Mouse (Mus musculus) ovary, postnatal 36 days (tissue): ENCODE data around the gene Cog8.

Experiments
- DNase-seq: peaks from one replicate; pipeline ENCODE4 v3.0.0; 2022; ENCODE audit warnings: low spot score, mixed read lengths

The Cog8 gene

GRCm38 (mm10) chr8:107056076-107056972 lies at the start of gene Cog8, which contains the start of gene Nip7:
Cog8 (minus strand) TSS chr8:107056689.
Nip7 (plus strand) TSS chr8:107056877.
- peak; percentile 94 for DNase-seq

GRCm38 (mm10) chr8:107104547-107104946 lies 48.1 kb upstream of the Cog8 start:
- DNase-seq = peak; percentile 73

GRCm38 (mm10) chr8:107100635-107101034 lies 44.1 kb upstream of the Cog8 start:
- no peak for DNase-seq

- DNase-seq = peak; percentile 94
Measured at GRCm38 (mm10) chr8:107096366-107097036, 40.0 kb upstream of the Cog8 start, which contains the start of gene Terf2. Terf2 (minus strand) TSS chr8:107096547.

- DNase-seq = no peak
Measured at GRCm38 (mm10) chr8:107095717-107096365, 39.4 kb upstream of the Cog8 start.

- DNase-seq = no peak
Measured at GRCm38 (mm10) chr8:107090531-107090930, 34.0 kb upstream of the Cog8 start.

- DNase-seq = no peak
Measured at GRCm38 (mm10) chr8:107088526-107089063, 32.1 kb upstream of the Cog8 start.

GRCm38 (mm10) chr8:107086018-107086417 lies 29.5 kb upstream of the Cog8 start:
- no peak for DNase-seq

GRCm38 (mm10) chr8:107085358-107085757 lies 28.9 kb upstream of the Cog8 start:
- DNase-seq = no peak

GRCm38 (mm10) chr8:107076239-107076888 lies 19.9 kb upstream of the Cog8 start:
- no peak for DNase-seq

GRCm38 (mm10) chr8:107074128-107074527 lies 17.6 kb upstream of the Cog8 start:
- DNase-seq = no peak

GRCm38 (mm10) chr8:107073706-107074105 lies 17.2 kb upstream of the Cog8 start:
- DNase-seq = no peak

GRCm38 (mm10) chr8:107065511-107066496 lies 9.3 kb upstream of the Cog8 start, which contains the start of gene Tmed6:
Tmed6 (minus strand) TSS chr8:107065644.
- DNase-seq = no peak

- no peak for DNase-seq
Measured at GRCm38 (mm10) chr8:107062613-107063012, 6.1 kb upstream of the Cog8 start.

GRCm38 (mm10) chr8:107056973-107057369 lies 482 bp upstream of the Cog8 start:
- DNase-seq = no peak

- no peak for DNase-seq
Measured at GRCm38 (mm10) chr8:107052046-107052445, 4.4 kb downstream of the Cog8 start.

GRCm38 (mm10) chr8:107049480-107049879 lies 7.0 kb downstream of the Cog8 start:
- no peak for DNase-seq

- peak; percentile 83 for DNase-seq
Measured at GRCm38 (mm10) chr8:107048061-107048941, 8.2 kb downstream of the Cog8 start, which contains the start of gene Pdf. Pdf (minus strand) TSS chr8:107048614.

GRCm38 (mm10) chr8:107046976-107047375 lies 9.5 kb downstream of the Cog8 start:
- DNase-seq = no peak
